Mouse (Mus musculus): ENCODE data around the gene Ppp2r5c.

Ppp2r5c gene

GRCm38 (mm10) chr12:110442238-110442637, 4.7 kb upstream of the Ppp2r5c start:
- DNase-seq (ENCODE audit: low spot score in 2 of 2), result no peak

DNA sequence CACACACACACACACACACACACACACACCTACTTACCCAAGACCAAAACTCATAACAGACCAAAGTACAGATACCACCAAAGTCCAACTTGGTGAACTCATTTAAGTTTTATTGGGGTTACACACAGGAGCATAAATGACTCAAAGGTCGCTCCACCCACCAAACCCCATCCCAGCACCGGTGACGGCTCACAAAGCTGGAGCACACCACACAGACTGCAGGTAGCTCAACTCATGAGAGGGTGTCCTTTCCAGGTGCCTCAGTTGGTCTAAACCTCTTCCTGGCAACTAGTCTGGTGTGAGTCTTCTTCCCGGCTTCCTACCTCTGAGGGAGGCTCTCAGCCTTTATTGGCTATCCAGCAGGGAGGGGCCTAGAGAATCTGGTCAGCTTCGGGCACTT, 2.4 kb upstream of the Ppp2r5c start:
- no peak for DNase-seq (ENCODE audit: low spot score in 2 of 2)

DNA sequence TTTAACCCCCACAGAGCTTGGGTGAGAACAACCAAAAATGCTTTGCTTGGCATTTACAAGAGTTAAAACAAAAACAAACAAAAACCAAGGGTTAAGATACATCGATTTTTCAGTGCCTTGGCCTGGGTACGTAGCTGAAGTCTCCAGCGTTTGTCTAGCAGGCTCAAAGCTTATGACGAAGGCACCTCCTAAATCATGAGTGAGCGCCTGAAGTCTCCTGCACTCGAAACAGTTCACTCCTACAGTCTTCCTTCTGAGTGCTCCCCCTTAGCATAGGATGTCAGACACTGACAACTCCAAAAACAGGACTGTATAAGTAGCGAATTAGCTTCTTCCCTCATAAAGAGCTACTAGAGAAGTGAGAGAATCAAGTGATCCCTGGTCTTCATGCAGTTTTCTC, 1.1 kb upstream of the Ppp2r5c start:
- no peak for DNase-seq (ENCODE audit: low spot score in 2 of 2)

- peak; percentile 68 to 70 for DNase-seq (ENCODE audit: low spot score in 2 of 2)
Observed at GRCm38 (mm10) chr12:110447306-110447705, 386 bp downstream of the Ppp2r5c start.

- DNase-seq (ENCODE audit: low spot score in 2 of 2), result no peak
Observed at GRCm38 (mm10) chr12:110448767-110449166, 1.8 kb downstream of the Ppp2r5c start.

GRCm38 (mm10) chr12:110454223-110454622, 7.3 kb downstream of the Ppp2r5c start:
- peak; percentile 69 to 79 for DNase-seq (ENCODE audit: low spot score in 2 of 2)

DNA sequence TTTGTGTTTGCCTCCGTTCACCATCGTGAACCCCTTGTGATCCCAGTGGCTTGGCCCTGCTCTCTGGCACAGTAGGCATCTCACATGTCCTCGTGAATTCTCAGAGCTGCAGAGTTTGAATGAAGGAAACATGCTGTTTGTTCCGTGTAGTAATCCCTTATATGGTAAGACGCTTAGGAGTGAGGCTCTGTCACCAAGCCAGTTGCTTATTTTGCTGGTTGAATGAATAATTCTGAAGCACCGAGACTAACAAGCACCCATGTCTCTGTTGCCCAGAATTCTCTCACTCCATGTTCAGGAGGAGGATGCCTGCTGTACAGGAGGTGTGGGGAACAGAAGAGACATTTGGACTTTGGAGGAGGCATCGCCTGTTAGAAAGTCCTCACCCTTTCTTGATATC, 9.1 kb downstream of the Ppp2r5c start:
- DNase-seq (ENCODE audit: low spot score in 2 of 2), result no peak

DNA sequence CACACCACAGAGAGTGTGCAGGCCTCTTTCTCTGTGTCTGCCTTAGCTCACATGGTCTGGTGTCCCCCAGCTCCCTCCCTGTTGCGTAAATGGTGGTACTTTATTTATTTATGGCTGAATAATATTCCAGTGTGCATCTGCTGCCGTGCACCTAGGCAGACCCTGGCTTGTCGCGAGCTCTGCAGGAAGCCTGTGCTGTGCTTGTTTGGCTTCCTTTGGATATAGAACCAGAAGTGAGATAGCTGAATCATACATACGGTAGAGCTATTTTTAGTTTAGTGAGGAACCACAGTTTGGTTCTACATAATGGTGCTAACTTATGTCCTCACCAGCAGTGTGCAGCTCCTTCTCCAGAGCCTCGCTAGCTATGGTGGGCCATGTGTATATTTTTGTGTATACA, 11.7 kb downstream of the Ppp2r5c start:
- no peak for DNase-seq (ENCODE audit: low spot score in 2 of 2)

DNA sequence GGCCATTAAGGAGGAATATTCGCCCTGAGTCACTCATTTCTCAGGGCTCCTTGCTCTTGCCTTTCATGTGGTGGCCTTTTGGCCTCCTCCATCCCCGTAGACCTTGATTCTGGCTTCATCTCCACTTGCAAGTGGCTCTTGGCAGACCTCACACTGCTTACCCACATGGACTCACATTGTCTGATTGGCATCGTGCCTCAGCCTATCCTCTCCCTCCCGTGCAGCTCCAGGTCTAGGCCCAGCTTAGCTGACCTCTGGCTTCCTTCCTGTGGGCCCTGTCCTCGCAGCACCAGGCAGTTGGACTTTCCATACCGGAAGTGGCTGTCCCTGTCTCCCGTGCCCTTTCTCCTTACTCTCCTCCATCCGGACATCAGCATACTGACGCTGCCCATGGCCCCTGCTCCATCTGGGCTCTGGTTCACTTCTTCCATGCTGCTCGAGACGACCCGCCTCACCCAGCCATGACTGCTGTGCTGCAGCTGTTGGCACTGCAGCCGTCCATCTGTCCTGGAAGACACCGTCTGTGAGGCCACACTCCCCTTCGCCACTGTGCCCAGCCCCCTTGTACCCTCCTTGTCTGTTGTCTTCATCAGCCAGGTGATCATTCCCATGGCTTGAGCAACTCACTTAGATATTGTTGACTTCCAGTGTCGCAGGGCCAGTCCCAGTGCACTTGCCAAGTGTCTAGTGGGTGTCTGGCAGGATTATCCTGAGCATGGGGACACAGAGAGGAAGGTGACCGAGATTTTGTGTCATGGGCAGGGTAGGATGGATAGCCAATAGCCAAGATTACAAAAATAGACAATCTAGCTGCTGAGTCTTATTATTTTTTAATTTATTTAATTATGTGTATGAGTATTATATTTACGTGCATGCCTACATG, 13.7 kb downstream of the Ppp2r5c start:
- DNase-seq (ENCODE audit: low spot score in 2 of 2), result no peak

GRCm38 (mm10) chr12:110463711-110464110, 16.8 kb downstream of the Ppp2r5c start:
- DNase-seq (ENCODE audit: low spot score in 2 of 2), result no peak

- no peak for DNase-seq (ENCODE audit: low spot score in 2 of 2)
Observed at GRCm38 (mm10) chr12:110471426-110471825, 24.5 kb downstream of the Ppp2r5c start.

DNA sequence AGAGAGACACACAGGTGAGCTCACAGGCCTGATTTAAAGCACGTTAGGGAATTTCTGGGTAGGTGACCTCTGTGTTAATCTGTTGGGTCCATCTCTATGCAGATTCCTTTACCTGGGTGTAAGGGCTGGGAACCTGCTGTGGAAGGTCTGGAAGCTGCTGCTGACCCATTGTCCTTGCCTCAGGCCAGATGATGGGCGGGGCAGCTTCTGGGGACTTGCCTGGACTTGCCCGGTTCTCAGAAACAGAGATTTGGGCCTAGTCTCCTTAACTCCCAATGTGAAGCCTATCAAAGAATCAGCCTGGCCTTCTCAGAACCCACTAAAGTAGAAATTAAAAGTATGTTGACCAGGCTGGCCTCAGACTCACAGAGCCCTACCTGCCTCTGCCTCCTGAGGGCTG, 25.3 kb downstream of the Ppp2r5c start:
- no peak for DNase-seq (ENCODE audit: low spot score in 2 of 2)

GRCm38 (mm10) chr12:110474497-110474896, 27.6 kb downstream of the Ppp2r5c start:
- no peak for DNase-seq (ENCODE audit: low spot score in 2 of 2)

DNA sequence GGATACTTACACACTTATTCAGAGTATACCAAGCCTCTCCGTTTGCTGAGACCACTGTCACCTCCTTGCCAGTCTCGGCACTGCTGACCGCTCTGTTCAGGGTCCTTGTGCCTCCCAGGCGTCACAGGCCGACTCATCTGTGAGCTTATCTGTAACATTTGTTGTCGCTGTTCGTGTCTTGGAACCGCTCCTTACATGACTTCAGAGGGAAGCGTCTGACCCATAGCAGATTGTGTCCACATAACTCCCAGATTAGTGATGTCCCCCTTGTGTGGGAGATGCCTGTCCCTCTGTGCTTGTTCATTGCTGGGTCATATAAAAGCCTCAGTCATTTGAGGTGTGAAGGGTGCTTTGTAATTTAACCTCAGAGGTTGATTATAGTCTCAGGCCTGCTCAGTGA, 29.6 kb downstream of the Ppp2r5c start:
- no peak for DNase-seq (ENCODE audit: low spot score in 2 of 2)

- no peak for DNase-seq (ENCODE audit: low spot score in 2 of 2)
Observed at GRCm38 (mm10) chr12:110477906-110478305, 31.0 kb downstream of the Ppp2r5c start.

- no peak for DNase-seq (ENCODE audit: low spot score in 2 of 2)
Observed at GRCm38 (mm10) chr12:110478601-110479008, 31.7 kb downstream of the Ppp2r5c start.

- no peak for DNase-seq (ENCODE audit: low spot score in 2 of 2)
Observed at GRCm38 (mm10) chr12:110479268-110479667, 32.3 kb downstream of the Ppp2r5c start.

DNA sequence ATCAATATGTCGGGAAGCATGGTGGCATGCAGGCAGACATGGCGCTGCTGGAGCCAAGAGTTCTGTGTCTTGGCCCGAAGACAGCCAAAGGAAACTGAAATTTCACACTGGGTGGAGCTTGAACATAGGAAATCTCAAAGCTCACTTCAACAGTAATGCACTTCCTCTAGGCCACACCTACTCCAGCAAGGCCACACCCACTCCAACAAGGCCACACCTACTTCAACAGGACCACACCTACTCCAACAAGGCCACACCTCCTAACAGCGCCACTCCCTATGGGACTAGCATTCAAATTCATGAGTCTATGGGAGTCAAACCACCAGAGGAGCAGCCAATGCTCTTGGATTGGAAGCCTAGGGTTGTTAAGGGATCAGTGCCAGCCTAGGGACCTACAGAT, 33.8 kb downstream of the Ppp2r5c start:
- DNase-seq (ENCODE audit: low spot score in 2 of 2), result no peak

- no peak for DNase-seq (ENCODE audit: low spot score in 2 of 2)
Observed at GRCm38 (mm10) chr12:110483761-110484160, 36.8 kb downstream of the Ppp2r5c start.

DNA sequence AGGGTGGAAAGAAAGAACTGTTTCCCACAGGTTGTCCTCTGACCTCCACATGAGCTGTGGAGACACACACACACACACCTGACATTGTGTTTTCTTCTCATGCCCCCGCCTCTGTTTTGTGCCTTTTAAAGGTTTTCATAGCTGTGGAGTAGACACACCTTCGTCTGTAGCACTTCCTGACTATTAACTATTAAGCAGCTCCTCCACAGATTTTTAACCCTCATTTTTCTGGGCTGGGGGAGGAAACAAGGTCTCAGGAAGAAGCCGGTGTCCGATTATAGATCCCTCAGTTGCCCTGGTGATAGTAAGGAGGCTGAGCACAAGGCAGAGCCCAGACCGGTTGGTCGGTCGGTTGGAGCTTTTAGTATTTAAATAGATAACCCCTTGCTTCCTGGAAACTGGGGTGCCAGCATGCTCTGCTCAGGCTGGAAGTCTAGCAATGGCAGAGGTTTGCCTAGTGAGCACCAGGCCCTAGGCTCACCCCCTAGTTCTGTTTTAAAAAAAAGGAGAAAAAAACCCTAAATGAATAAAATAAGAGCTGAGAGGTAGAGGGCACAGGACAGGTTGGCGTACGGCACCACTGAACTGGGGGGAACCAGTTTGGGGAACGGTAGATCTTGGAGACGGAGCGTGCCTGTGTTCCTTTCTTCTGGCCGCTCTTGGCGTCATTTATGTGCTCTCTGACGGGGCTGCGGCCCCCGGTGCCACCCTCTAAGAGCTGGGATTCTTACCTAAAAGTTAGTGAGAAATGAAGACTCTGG, 38.1 kb downstream of the Ppp2r5c start:
- DNase-seq (ENCODE audit: low spot score in 2 of 2), result no peak

DNA sequence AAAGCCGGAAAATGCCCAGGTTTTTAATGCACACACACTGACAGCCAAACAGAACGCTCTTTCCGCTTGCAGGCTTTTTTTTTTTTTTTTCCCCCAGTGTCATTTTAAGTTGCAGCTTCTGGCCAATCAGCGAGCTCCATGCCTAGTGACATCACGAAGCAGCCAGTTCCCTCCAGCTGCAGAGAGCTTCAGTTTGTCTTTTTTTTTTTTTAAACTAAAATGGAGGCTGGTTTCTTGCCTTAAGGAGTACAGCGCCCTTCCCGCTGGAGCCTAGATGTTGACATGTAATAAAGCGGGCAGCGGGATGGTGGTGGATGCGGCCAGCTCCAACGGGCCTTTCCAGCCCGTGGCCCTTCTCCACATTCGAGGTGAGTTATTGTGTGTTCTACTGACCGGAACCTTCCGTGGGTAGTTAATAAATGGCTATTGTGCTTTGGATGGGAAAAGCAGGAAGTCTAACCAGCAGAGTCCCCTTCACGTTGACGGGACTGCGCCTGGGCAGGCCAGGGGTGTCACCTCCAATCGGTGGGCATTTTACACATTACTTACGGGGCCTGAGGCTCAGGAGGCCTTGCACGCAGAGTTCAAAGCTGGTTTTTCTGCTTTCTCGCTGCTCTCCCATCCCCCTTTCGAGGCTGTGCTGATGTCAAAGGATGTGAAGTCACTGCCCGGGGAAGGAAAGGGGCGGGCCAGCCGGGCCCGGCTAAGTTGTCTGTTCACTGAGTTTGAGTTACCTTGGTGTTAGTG, 38.8 kb downstream of the Ppp2r5c start:
- peak; percentile 91 to 95 for DNase-seq (ENCODE audit: low spot score in 2 of 2)

GRCm38 (mm10) chr12:110486852-110487251, 39.9 kb downstream of the Ppp2r5c start:
- DNase-seq (ENCODE audit: low spot score in 2 of 2), result no peak
